Mouse (Mus musculus) spleen, postnatal 10 days (tissue): ENCODE results near the gene Gm4869.

Source experiments
- DNase-seq, 2 experiments: peaks; one replicate each; pipeline ENCODE4 v3.0.0; 2021 to 2022; ENCODE audit warnings: low spot score in 2 of 2

Gm4869 gene

DNA sequence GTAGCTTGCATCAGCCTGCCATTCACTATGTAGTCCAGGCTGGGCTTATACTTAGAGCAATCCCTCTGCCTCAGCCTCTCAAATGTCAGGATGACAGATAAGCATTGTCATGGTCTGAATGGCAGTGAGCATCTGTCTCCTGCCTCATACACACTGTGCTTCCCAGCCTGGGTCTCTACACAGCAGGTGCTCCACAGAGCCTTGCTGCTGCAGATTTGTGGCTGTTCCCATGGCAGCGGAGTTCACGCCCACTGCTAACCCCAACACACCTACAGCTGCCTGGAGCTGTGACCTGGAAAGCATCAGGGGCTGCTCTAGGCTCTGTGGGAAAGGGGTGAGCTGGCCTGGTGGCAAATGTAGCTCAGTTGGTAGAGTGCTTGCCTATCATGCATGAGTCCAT is 19.5 kb downstream of the Gm4869 start:
- no peak for DNase-seq

- peak; percentile 26 to 62 for DNase-seq
These were observed 26.9 kb downstream of the Gm4869 start for GRCm38 (mm10) chr5:140472336-140472735.

GRCm38 (mm10) chr5:140481458-140481857 is 36.0 kb downstream of the Gm4869 start:
- DNase-seq: no peak

DNA sequence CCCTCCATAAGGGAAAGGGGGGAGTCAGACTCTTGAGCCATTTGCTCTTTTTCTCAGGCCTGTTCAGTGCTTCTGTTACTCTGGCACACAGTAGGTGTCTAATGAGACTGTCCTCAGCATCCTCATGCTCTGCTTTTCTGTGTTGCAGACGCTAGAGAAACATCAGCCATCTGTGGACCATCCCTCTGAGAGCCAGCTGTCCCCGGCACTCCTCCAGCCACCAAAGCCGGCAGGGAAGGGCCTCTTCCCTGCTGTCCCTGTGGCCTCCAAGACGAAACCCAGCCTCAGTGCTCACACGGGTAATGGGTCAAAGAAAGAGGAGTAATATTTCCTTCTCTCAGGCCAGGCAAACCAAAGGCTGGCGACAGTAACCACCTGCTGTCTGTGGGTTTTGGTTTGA is 45.7 kb downstream of the Gm4869 start:
- DNase-seq: no peak

- no peak for DNase-seq
These were observed 47.3 kb downstream of the Gm4869 start for GRCm38 (mm10) chr5:140492684-140493233.

- DNase-seq: no peak
These were observed 52.7 kb downstream of the Gm4869 start for GRCm38 (mm10) chr5:140498176-140498575.

DNA sequence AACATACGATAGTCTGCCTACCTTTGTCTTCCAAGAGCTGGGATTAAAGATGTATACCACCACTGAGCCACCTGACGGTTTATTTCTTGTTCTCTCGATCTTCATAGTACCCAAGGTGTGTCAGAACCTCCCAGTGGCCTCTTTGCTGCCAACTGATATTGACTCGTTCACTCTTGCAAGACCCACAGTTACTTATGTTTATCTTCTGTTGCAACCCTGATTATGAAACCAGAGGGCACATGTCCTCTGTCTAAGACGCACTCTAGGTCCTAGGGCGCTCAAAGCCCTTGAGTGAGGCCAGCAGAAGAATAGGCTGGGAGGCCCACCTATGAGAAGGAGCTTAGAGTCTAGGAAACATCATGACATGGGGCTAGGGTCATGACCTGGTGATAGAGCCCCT is 55.3 kb downstream of the Gm4869 start:
- no peak for DNase-seq

- peak in 1 of 2 experiments; percentile 60 for DNase-seq
These were observed 56.8 kb downstream of the Gm4869 start for GRCm38 (mm10) chr5:140501982-140502836.

DNA sequence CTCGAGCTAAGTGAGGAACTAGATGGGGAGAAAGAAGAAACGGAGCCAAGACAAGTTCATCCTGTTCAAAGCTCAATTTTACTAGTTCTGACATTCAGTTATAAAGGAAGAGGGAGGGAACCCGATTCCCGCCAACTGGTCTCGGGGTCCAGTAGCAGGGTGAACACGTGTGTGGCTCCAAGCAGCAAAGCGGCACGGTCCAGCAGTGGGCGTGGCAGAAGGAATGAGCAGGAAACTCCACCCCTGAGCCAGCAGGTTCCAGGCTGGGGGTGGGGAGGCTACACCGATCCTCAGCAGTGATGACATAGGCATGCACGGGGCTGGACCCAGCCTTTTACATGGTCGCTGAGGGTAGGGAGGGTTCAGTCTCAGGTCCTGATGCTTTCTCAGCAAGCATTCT is 57.5 kb downstream of the Gm4869 start:
- DNase-seq: peak in 1 of 2 experiments; percentile 58

DNA sequence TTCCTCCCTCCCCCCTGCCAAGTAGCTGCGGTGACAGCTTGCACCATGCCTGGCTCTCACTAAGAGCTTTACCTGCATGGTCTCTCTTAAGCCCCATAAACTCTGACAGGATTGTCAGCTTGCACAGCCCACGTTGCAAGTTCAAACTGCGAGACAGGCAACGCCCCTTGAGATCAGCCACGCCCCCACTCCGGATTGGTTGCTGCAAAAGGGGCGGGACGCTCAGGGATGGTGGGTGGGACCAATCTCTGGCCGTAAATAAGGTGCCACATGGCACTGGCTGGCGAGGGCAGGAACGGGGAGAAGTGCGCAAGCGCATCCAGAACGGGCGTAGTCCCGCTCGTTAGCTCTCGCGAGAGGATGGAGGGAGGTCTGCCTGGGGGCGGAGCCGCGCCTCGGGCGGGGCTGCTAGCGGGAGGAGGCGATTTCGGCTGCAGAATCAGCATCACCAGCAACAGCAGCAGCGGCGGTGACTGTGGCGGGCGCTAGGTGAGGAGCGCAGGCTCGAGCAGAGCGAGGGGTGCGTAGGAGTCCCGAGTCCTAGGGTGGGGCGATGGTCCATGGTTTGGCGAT is 59.8 kb downstream of the Gm4869 start, which contains the start of gene Chst12:
TSS of gene Chst12 (plus strand) at position 343 of the 573 bp plus-strand sequence.
- DNase-seq: peak; percentile 95 to 99

DNA sequence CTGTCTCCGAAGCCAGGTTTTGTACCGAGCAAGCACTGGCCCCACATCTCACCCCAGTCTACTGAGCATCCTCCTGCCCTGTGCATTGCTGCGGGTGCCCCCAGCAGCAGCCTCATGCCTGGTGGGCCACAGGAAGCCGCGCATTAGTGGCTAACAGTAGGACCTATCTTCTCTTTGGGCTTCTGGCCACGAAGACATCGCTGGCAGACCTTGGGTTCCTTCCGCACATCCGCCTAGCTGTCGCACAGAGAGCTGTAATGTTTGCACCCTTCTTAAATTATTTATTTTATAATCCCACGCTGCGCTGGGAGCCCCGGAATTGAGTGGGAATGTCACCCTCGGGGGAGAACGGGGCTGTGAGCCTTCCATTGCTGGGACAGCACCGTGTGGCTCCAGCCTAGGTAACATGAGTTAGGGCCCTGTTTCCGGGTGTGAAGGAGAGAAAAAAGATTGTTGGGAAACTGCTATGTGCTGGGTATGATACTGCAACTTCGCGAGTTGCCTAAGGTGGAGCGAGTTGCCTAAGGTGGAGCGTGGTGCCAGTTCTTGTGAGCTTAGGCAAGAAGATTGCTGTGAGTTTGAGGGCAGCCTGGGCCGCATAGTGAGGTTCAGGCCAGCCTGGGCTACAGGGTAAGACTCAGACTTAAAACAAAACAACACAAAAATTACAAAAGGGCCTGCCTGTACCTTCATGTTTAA is 60.8 kb downstream of the Gm4869 start:
- peak; percentile 35 to 43 for DNase-seq

DNA sequence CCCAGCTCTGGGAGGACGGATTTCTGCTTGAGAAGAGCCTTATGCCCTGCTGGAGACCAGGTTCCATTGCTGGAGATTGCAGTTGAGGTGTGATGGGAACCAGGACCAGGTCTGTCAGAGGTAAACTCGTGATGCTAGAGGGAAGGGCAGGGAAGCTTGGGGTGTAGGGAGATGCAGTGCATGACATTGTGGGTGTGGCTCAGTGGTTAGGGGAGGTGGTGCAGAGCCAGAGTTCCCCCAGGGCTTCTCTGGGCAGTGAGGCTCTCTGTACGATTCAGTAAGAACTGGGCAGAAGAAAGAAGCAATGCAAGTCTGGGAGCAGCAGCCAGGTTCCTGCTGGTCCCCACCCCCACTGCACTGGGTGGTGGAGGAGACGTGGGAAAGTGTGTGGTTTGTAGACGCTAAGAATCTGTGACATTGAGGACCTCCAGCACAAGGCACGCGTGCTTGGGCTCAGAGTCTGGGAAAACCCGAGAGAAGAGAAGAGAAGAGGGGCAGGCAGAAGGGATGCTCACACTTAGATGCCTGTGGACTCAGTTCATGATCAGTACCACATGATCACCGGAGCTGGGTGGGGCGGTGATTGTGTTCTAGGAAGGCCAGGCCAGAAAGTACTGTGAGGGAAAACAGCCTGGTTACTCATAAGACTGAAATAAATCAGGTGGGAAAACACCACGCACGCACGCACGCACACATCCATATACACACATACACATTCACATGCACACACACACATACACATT is 62.2 kb downstream of the Gm4869 start:
- peak in 1 of 2 experiments; percentile 38 for DNase-seq

DNA sequence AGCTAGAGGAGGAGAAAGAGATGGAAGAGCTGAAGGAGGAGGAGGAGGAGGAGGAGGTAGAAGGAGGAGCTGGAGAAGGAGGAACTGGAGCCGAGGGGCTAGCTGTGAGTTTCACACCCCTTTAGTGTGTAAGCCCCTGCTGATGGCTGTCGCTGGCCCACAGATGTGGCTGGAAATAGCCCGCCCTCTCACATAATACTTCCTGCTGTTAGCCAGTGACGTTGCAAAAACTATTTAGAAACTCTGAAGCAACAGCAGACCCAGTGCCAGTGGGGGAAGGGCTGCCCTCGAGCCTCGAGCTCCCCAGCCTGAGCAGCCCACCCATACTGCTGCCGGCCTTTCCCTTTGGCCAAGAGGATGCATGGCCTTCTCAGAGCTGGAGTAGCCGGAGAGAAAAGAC is 63.2 kb downstream of the Gm4869 start:
- DNase-seq: peak; percentile 31 to 56

GRCm38 (mm10) chr5:140509204-140509603 is 63.8 kb downstream of the Gm4869 start:
- DNase-seq: no peak

GRCm38 (mm10) chr5:140510012-140511000 is 64.9 kb downstream of the Gm4869 start:
- DNase-seq: no peak

- peak in 1 of 2 experiments; percentile 62 for DNase-seq
These were observed 68.5 kb downstream of the Gm4869 start for GRCm38 (mm10) chr5:140513921-140514320.

GRCm38 (mm10) chr5:140514799-140515486 is 69.5 kb downstream of the Gm4869 start:
- DNase-seq: no peak

DNA sequence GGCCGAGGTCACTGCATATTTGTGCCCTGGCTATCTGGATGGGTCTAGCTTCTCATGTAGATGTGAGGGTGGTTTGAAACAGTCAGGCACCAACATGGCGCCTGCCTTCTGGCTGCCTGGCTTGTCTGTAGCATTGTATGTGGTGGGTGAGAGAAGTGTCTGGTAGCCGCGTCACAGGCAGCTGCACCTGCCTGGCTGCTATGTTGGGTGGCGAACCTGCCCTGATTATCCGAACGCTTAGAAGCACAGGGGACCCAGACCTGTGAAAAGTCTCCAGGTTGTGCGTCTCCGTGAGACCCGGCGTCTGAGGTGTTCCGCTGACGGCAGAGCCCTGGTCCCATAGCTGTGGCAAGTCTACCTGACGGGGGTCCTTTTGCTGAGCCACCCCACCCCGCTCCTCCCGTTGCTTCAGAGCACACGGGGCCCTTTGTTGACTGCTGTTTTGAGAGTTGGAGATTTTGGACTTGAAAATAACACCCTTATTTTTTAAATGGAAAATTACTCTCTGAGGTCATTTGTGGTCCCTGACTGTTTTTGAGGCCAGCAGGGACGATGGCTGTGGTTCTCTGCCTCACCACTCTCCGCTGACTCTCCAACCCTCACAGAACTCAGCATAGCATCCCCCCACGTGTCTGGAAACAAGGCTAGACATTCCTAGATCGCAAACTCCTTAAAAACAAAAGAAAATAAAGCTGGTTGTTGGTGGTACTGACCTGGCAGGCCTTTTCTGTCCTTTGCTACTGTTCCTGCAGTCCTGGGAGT is 71.9 kb downstream of the Gm4869 start:
- no peak for DNase-seq

- no peak for DNase-seq
These were observed 72.4 kb downstream of the Gm4869 start for GRCm38 (mm10) chr5:140517921-140518230.
